8 mouse cellular contexts compared by ENCODE assay signal in genomic region chr11:50291321-50292165, GRCm38 (mm10). TPM values are rescaled to one million over a fixed set of nuclear protein-coding genes. Genes with fewer than 3 reads are reported as not detected.
DNase-seq lines count a peak whose midpoint lies in the region; ATAC-seq and TF ChIP-seq lines count a peak whose summit lies in the region.

No protein-coding gene starts in this region.

- intact Hi-C loops in heart, postnatal 14 days (cut with DNase I): loop anchor here (2.0 kb wide), 3 partner anchors 33 to 73 kb away; partner anchors contain the start of gene Canx

- no peak for TF ChIP-seq CTCF in E14TG2a.4 (conservative IDR thresholded peaks at IDR 0.05; ENCODE audit: low read length)

- peak overlapping the region; percentile 70 for H3K4me2 ChIP-seq in lung, embryonic 15.5 days

- peaks cover 68% of the 10 kb centered on the region for H3K4me1 ChIP-seq in E14TG2a.4 (replicated peaks; ENCODE audit: low read depth, low read length)
- H3K4me1 ChIP-seq in lung, embryonic 15.5 days: peaks cover 10% of the 10 kb centered on the region

- 1% methylated on average over 74 of the region's 85 CpGs for WGBS in lung, embryonic 15.5 days

- no peaks in the 10 kb centered on the region for H3K9me3 ChIP-seq in E14TG2a.4 (ENCODE audit: low read length)
- no peaks in the 10 kb centered on the region for H3K9me3 ChIP-seq in lung, embryonic 15.5 days

- no peaks in the 10 kb centered on the region for H3K27me3 ChIP-seq in E14TG2a.4 (ENCODE audit: insufficient read depth, low read length)
- no peaks in the 10 kb centered on the region for H3K27me3 ChIP-seq in lung, embryonic 15.5 days

- peak; percentile 62 for ATAC-seq in erythroblast, adult 5-6 weeks (replicated peaks; ENCODE audit: low FRiP score, poor library complexity, severe bottlenecking)
- ATAC-seq in lung, embryonic 15.5 days (ENCODE audit: borderline replicate concordance, extremely low read depth, low FRiP score, low TSS enrichment): peak; percentile 75

- peak; percentile 59 for DNase-seq in adipocyte (ENCODE audit: low spot score)
- DNase-seq in heart, postnatal 14 days: peak; percentile 61 to 65
- DNase-seq in kidney, postnatal 36 days: peak; percentile 30 to 65
- peak; percentile 25 for DNase-seq in ovary, postnatal 14 days (ENCODE audit: low spot score)
- DNase-seq in yolk sac, embryonic 10.5 days (ENCODE audit: low spot score): peak; percentile 71

- peaks cover 70% of the 10 kb centered on the region for H3K36me3 ChIP-seq in E14TG2a.4 (ENCODE audit: insufficient read depth, low read length)
- peaks cover 25% of the 10 kb centered on the region for H3K36me3 ChIP-seq in lung, embryonic 15.5 days

- H3K27ac ChIP-seq in lung, embryonic 15.5 days: peak overlapping the region; percentile 98

- H3K4me3 ChIP-seq in E14TG2a.4 (replicated peaks; ENCODE audit: low read length): peak overlapping the region; percentile 92
- peak overlapping the region; percentile 92 for H3K4me3 ChIP-seq in lung, embryonic 15.5 days

- peak overlapping the region; percentile 98 for H3K9ac ChIP-seq in lung, embryonic 15.5 days

RNA-seq across cellular contexts. Expression of gene Maml1, which starts 0.6 kb away (rescaled TPM):
- 15.2 and 15.7 TPM in 2 replicates for total RNA-seq in erythroblast, adult 5-6 weeks (2015; ENCODE audit: low replicate concordance)
- 7.2 and 10.0 TPM in 2 replicates for total RNA-seq in erythroblast, adult 5-6 weeks (2017; ENCODE audit: low replicate concordance)
- total RNA-seq in heart, postnatal 14 days (2021): 10 to 100 TPM; 14.7 to 17.8 TPM
- polyA plus RNA-seq in lung, embryonic 15.5 days (2015; fragmentation: Nextera tagmentation; extraction: Ambion mirVana): 6.2 and 6.5 TPM in 2 replicates

RNA-seq across cellular contexts. Expression of gene Canx, which starts 33.9 kb away (rescaled TPM):
- total RNA-seq in erythroblast, adult 5-6 weeks (2015; ENCODE audit: low replicate concordance): 98.6 and 101 TPM in 2 replicates
- total RNA-seq in erythroblast, adult 5-6 weeks (2017; ENCODE audit: low replicate concordance): 226 and 340 TPM in 2 replicates
- total RNA-seq in heart, postnatal 14 days (2021): 100 to 1,000 TPM; 212 to 246 TPM
- 352 and 360 TPM in 2 replicates for polyA plus RNA-seq in lung, embryonic 15.5 days (2015; fragmentation: Nextera tagmentation; extraction: Ambion mirVana)

RNA-seq across cellular contexts. Expression of gene Ltc4s, which starts 53.1 kb away (rescaled TPM):
- not detected in 2 replicates for total RNA-seq in erythroblast, adult 5-6 weeks (2015; ENCODE audit: low replicate concordance)
- 2.2 TPM in 1 of 2 replicates, not detected in the other for total RNA-seq in erythroblast, adult 5-6 weeks (2017; ENCODE audit: low replicate concordance)
- 1 to 10 TPM; 7.4 to 8.7 TPM for total RNA-seq in heart, postnatal 14 days (2021)
- polyA plus RNA-seq in lung, embryonic 15.5 days (2015; fragmentation: Nextera tagmentation; extraction: Ambion mirVana): 2.5 and 2.8 TPM in 2 replicates

Comparison
In these comparisons a context has a peak if more than half of its experiments do, and no peak if none do; other contexts are left out.
1. Peak in every context shown above with its lines: DNase-seq, ATAC-seq, H3K4me3 ChIP-seq and H3K27ac ChIP-seq.